Mouse (Mus musculus): ENCODE measurements at regions not wholly inside any gene's neighbourhood (a gene's known extent, or its start where the extent isn't known, plus 50 kb on each side); places are given as distances from the start of the nearest gene placed in this dataset.
A peak's percentile ranks its signal among the peaks of the same experiment; 100 is the strongest.
"Not testable (repeated sequence)": the region's sequence is repeated elsewhere in the genome, so short reads cannot be mapped to it uniquely, and the experiment has no call there.

- no peak for DNase-seq (ENCODE audit: low spot score in 2 of 2)
- intact Hi-C loops (cut with DNase I): no loop called here
These were observed 946.3 kb upstream of the Cypt12 start for GRCm38 (mm10) chr3:17001871-17002270.

GRCm38 (mm10) chr3:17003136-17003535 is 945.1 kb upstream of the Cypt12 start:
- DNase-seq (ENCODE audit: low spot score in 2 of 2): no peak
- intact Hi-C loops (cut with DNase I): no loop called here

- peak in 1 of 2 experiments; percentile 10 for DNase-seq (ENCODE audit: low spot score in 2 of 2)
- intact Hi-C loops (cut with DNase I): no loop called here
These were observed 933.8 kb upstream of the Cypt12 start for GRCm38 (mm10) chr3:17014184-17015048.

- intact Hi-C loops (cut with DNase I): no loop called here
- DNase-seq (ENCODE audit: low spot score in 2 of 2): no peak
These were observed 897.4 kb upstream of the Cypt12 start for GRCm38 (mm10) chr3:17050811-17051210.

GRCm38 (mm10) chr3:17058381-17058780 is 889.8 kb upstream of the Cypt12 start:
- DNase-seq (ENCODE audit: low spot score in 2 of 2); intact Hi-C loops (cut with DNase I): not testable (repeated sequence)

- DNase-seq (ENCODE audit: low spot score in 2 of 2); intact Hi-C loops (cut with DNase I): not testable (repeated sequence)
These were observed 841.9 kb upstream of the Cypt12 start for GRCm38 (mm10) chr3:17106261-17106660.

Data from left cerebral cortex, postnatal 25 days (tissue).